Mouse (Mus musculus) cortical plate, adult 2 months (tissue): ENCODE data around the gene Il18bp.

Source experiments
- CTCF ChIP-seq: fragments of 200-500 bp; IDR thresholded peaks from 2 replicates; pipeline ENCODE4 v1.5.1; 2011; ENCODE audit warnings: mild to moderate bottlenecking, control low read depth, low read length; ENCODE audit not compliant: insufficient read depth; ENCODE audit errors: extremely low read depth
- POLR2A ChIP-seq: fragments of 200-500 bp; IDR thresholded peaks from 2 replicates; pipeline ENCODE4 v1.6.1; 2011; ENCODE audit warnings: mild to moderate bottlenecking, low read length, control low read depth; ENCODE audit not compliant: insufficient read depth; ENCODE audit errors: extremely low read depth

DNA sequence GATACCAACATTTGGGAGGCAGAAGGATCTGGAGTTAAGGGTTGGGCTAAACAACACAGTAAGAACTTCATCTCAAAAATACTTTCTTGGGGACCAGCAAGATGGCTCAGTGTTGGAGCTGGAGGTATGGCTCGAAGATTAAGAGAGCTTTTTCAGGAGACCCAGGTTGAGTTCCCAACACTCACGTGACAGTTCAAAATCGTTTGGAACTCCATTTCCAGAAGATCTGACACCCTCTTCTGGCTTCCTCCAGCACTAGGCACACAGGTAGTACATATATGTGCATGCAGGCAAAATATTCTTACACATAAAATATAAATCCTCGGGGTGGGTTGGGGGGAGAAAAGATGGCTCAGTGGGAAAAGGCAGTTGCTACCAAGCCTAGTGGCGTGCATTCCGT is 47.9 kb upstream of the Il18bp start:
- TF ChIP-seq CTCF (no peak), POLR2A (no peak)
